In genomic region chr11:21088356-21088755, GRCm38 (mm10) we compare ENCODE assay signal across 19 mouse cellular contexts.
"Had no signal": no experiment of that assay in that cellular context is flagged by ENCODE, and none has a peak within 500 bp of the region (broad histone marks: within the 10 kb centered on the region; RNA-seq: fewer than 3 reads in every experiment).

No protein-coding gene starts in this region.

- H3K27ac ChIP-seq: liver, embryonic 13.5 days; liver, embryonic 15.5 days; lung, embryonic 15.5 days; macrophage; midbrain, embryonic 12.5 days; neural tube, embryonic 12.5 days; stomach, embryonic 15.5 days; stomach, postnatal 0 days had no signal

- ATAC-seq: liver, postnatal 0 days; lung, postnatal 0 days had no signal

- H3K36me3 ChIP-seq: liver, embryonic 13.5 days; liver, embryonic 15.5 days; lung, embryonic 15.5 days; midbrain, embryonic 12.5 days; neural tube, embryonic 12.5 days; stomach, embryonic 15.5 days had no signal

- DNase-seq: liver, embryonic 13.5 days; liver, postnatal 0 days; lung, adult 2 months; lung, postnatal 14 days; lung, postnatal 36 days; midbrain, embryonic 14.5 days; right cerebral cortex, postnatal 14 days; thymus, adult 2 months; thymus, postnatal 25 days; thymus, postnatal 4 days had no signal

- H3K9ac ChIP-seq: liver, embryonic 13.5 days; liver, embryonic 15.5 days; liver, postnatal 0 days; lung, embryonic 15.5 days; midbrain, embryonic 12.5 days; neural tube, embryonic 12.5 days; stomach, embryonic 15.5 days had no signal

- H3K4me3 ChIP-seq: liver, embryonic 13.5 days; liver, embryonic 15.5 days; lung, embryonic 15.5 days; megakaryocyte, embryonic 14.5 days; midbrain, embryonic 12.5 days; neural tube, embryonic 12.5 days; stomach, embryonic 15.5 days had no signal

- H3K9me3 ChIP-seq: liver, embryonic 13.5 days; liver, embryonic 15.5 days; lung, embryonic 15.5 days; megakaryocyte, embryonic 14.5 days; midbrain, embryonic 12.5 days; neural tube, embryonic 12.5 days; stomach, embryonic 15.5 days had no signal

- H3K27me3 ChIP-seq: lung, embryonic 15.5 days; megakaryocyte, embryonic 14.5 days; midbrain, embryonic 12.5 days; neural tube, embryonic 12.5 days; stomach, embryonic 15.5 days had no signal

- H3K4me2 ChIP-seq: liver, embryonic 13.5 days; liver, embryonic 15.5 days; lung, embryonic 15.5 days; midbrain, embryonic 12.5 days; neural tube, embryonic 12.5 days; stomach, embryonic 15.5 days had no signal
